Mouse (Mus musculus) NIH3T3 (cell line): ENCODE data around the gene Ushbp1.

ENCODE experiments used
- DNase-seq: peaks from one replicate; pipeline ENCODE4 v3.0.0-alpha.2; 2012; ENCODE audit warnings: low read depth

Ushbp1 gene

GRCm38 (mm10) chr8:71392871-71393270 lies 2.7 kb downstream of the Ushbp1 start:
- peak; percentile 65 for DNase-seq

GRCm38 (mm10) chr8:71392391-71392790 lies 3.2 kb downstream of the Ushbp1 start:
- DNase-seq, result no peak

- no peak for DNase-seq
These were observed 3.9 kb downstream of the Ushbp1 start for GRCm38 (mm10) chr8:71391696-71392095.

- DNase-seq, result no peak
These were observed 7.3 kb downstream of the Ushbp1 start for GRCm38 (mm10) chr8:71388267-71388666.

GRCm38 (mm10) chr8:71385212-71385835 lies 10.3 kb downstream of the Ushbp1 start:
- no peak for DNase-seq

- DNase-seq, result no peak
These were observed 11.7 kb downstream of the Ushbp1 start for GRCm38 (mm10) chr8:71383860-71384259.

- DNase-seq, result no peak
These were observed 12.2 kb downstream of the Ushbp1 start for GRCm38 (mm10) chr8:71383396-71383795.

GRCm38 (mm10) chr8:71381971-71382961 lies 13.3 kb downstream of the Ushbp1 start:
- DNase-seq, result peak; percentile 95

GRCm38 (mm10) chr8:71381421-71381970 lies 14.1 kb downstream of the Ushbp1 start, which contains the start of gene Nr2f6:
Gene Nr2f6, minus strand, starts transcription at chr8:71381960.
- peak; percentile 84 for DNase-seq

- DNase-seq, result no peak
These were observed 15.1 kb downstream of the Ushbp1 start for GRCm38 (mm10) chr8:71380178-71381171.

GRCm38 (mm10) chr8:71379512-71380075 lies 16.0 kb downstream of the Ushbp1 start:
- DNase-seq, result no peak

GRCm38 (mm10) chr8:71379008-71379407 lies 16.6 kb downstream of the Ushbp1 start:
- DNase-seq, result no peak

GRCm38 (mm10) chr8:71376423-71377030 lies 19.1 kb downstream of the Ushbp1 start:
- no peak for DNase-seq

- DNase-seq, result no peak
These were observed 19.8 kb downstream of the Ushbp1 start for GRCm38 (mm10) chr8:71375581-71376422.

GRCm38 (mm10) chr8:71374616-71375206 lies 20.9 kb downstream of the Ushbp1 start:
- no peak for DNase-seq

GRCm38 (mm10) chr8:71373000-71373399 lies 22.6 kb downstream of the Ushbp1 start:
- DNase-seq, result no peak

- no peak for DNase-seq
These were observed 23.2 kb downstream of the Ushbp1 start for GRCm38 (mm10) chr8:71372427-71372826.

- peak; percentile 99 for DNase-seq
These were observed 24.3 kb downstream of the Ushbp1 start, which contains the start of gene Ocel1 for GRCm38 (mm10) chr8:71371236-71371848. Gene Ocel1, plus strand, starts transcription at chr8:71371298.
